Mouse (Mus musculus): Measurements from ENCODE around the gene Cbl.
A peak's percentile ranks its signal among the peaks of the same experiment; 100 is the strongest.

Gene Cbl

DNA sequence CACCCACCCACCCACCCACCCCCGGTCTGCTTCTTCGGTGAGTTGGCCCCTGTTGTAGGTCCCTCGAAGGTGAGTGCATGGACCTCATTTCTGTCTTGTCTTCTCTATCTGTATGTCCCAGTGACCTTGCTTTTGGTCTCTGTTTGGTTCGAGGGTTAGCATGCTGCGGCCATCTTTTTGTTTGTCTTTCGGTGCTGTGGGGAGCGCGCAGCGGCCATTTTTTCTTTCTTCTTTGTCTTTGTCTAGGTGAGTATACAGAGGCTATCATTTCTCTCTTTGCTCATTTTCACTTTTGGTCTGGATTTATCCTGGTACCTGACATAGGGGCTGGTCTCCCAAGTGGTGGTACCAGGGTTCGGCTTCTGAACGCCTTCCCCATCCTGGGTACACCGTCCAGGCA, 55.0 kb downstream of the Cbl start:
- DNase-seq: no peak

DNA sequence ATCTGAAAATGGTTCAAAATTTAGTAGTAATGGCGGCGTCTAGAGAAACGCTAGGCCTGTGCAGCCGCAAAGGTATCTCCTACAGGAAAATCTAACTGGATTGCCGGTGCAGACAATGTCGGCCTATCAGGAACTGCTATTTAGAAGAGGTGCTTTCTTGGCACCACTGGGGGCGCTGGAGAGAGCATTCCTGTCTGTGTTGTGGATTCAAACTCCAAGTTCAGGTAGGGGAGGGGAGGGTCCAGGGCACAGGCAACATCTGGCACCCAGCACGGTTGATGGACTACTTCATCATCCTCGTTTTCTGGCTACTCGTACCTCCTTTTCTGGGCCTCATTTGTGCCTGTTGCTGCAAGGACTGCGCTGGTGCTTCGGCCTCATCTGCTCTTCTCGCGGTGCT, 55.5 kb downstream of the Cbl start:
- DNase-seq: no peak

DNA sequence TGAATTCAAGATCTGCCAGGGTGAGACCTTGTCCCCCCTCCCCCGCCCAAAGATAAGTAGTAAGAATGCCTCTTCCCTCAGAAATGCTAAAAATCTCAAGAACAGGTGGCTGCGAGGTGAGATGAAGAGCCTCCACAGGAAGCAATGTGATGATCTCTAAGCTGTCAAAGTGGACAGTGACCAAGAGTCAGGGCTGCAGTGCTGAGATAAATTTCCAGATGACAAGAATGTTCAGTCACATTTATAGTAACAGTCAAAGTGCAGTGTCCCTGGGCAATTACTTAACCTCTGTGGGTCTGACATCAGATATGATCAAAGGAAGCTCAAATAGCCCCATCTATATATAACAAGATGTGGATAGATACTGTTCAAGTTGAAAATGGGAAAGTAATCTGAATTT, 56.4 kb downstream of the Cbl start:
- DNase-seq: no peak

DNA sequence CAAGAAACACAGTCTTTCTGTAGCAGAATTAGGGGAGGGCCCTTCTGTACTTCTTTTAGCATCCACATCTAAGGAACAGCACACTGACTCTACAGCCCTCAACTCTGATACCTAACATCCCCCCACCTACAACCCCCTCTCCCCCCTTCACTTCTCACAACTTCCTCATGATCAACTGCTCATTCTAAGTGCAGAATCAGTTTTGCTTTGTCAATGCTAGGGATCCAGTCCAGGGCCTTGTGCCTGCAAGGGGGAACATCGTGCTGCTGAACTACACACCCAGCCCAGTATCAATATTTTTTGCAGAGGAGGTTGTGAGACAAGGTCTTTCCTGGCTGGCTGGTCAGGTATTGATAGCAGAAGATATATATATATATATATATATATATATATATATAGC, 57.9 kb downstream of the Cbl start:
- DNase-seq: no peak

DNA sequence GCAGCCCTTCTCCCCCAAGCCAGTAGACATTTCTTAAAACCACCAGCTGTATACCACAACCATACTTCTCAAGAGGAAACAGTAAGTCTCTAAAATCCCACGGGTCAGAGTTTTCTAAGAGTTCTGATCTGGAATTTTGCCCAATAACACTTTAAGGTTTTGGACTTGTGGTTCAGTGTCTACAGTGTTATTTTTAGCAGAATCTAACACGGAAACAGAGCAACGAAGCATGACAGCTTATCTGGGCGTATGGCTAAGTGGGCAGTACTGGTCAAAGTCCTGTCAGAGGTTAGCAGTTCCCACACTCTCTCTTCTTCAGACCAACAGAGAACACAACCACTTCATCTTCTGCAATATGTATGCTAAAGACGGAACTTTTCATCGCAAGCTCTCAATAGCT, 58.3 kb downstream of the Cbl start:
- no peak for DNase-seq

DNA sequence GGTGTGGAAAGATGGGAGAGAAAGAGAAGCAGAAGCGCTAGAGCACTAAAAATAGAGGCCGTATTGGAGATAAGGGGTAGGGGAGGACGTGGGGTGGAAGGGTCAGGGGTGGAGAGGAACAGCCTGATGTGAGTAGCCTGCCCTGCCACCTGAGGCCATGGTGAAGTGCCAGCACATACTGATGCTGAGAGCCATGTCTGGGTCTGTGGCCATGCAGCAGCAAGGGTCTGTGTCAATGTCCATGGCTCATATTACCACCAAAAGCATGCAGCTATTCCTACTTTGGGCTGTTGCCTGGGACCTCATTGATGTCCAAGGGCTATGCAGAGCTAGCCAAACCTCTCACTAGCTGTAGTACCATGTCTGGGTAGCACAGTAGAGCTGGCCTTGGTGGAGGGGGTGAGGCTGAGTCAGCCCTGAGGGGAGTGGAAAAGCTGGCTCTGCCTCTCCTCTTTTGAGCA, 63.1 kb downstream of the Cbl start:
- no peak for DNase-seq

DNA sequence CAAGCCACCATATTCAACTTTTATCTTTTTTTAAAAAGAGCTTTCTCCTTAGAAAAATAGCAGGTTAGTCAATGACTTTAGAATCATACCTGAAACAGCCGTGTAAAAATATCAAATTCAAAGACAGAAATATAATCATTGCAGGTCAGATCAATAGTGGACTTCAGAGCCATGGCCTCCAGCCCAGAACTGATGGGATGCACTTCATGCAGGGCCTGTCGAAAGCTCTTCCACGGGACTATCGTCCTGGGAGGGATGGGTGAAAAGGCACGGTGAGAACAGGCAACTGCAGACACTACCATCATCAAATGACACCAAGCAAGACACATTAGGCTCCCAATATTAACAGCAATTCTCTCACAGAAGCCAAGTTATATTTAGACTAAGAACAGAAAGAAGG, 64.9 kb downstream of the Cbl start:
- no peak for DNase-seq

DNA sequence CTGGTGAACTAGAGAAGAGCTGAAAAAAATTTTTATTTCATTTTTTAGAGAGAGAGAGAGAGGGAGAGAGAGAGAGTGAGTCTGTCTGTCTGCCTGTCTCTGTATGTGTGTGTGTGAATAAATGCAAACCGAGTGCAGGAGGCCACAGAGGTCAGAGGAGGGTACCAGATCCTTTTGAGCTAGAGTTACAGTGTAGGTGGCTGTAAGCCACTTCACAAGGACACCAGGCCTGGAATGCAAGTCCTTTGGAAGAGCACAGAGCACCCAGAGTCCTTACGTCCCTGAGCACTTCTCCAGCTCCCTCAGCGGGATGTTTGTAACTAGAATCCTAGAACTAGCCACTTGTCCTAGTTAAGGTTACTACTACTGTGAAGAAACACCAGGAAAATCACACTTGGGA, 74.0 kb downstream of the Cbl start:
- no peak for DNase-seq

DNA sequence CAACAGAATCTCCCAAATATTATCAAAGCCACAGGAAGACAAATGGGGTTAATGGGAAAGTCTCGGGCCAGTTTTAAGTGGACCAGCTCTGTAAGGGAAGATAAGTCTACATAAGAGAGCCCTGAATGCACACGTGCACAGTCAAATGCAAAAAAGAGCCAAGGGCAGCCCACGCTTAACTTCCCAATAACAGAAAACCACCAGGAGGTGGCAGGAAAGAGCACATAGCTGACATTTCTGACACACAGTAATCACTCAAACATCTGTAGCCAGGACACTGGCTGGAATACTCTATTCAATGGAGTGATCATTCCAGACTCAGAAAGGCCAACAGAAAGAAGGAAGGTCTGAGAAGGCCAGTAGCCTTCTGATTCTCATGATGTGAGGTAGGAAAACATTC, 86.6 kb downstream of the Cbl start:
- peak; percentile 18 for DNase-seq

DNA sequence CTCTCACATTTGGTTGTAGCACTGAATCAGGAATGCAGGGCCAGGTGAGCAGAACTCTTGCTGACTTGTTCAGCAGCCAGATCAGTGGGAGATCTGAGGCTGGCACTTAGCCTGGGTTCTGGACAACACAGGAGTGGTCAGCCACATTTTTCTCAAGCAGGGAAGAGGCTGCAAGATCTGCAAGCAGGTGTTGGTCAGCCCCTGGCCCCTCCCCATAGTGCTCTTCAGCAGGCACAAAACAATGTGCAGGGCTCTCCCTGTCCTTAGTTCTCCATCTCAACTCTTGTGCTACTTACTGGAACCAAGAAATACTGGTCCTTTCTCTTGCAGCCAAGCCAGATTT, 89.2 kb downstream of the Cbl start:
- DNase-seq: no peak

DNA sequence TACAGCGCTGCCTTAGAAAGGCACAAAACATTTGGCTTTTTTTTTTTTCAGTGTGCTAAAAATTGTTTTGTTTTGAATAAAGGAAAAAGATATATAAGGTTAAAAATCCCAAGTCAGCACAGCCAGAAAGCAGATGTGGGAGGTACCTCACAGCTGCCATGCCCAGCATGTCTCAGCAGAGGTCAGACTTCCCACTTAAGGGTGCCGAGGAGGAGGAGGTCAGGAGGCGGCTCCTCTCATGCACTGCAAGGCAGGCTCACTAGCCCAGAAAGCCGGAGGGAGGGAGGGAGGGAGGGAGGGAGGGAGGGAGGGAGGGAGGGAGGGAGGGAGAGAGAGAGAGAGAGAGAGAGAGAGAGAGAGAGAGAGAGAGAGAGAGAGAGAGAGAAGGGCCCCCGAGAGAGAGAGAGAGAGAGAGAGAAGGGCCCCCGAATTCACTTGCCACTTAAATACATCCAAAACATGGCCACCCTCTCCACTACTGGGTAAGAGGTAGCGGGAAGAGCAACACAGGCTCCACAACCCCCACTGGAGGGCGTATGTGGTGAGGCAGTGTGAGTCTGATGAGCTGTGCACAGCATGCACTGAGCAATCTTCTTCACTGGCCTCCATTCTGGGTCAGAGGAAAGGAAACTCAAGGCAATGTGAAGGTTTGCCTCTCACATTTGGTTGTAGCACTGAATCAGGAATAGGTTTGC, 89.7 kb downstream of the Cbl start:
- DNase-seq: peak; percentile 83

DNA sequence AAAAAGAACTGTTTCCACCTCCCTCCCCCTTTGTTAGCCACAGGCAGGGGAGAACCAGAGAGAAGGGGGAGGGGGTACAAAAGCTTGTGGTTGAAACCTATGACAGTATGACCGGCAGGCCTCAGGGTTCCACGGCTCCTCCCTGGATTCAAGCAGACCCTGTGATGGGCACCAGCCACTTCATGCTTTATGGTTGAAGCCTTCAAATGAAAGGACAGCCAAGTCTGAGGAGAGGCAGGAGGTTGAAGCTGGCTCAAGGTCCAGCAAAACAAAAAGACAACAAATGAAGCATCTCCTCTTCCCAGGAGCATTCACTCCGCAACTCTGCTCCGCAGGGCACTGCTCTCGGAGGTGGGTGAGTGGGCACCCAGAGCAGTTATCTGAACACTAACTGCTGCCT, 90.4 kb downstream of the Cbl start:
- peak; percentile 38 for DNase-seq

DNA sequence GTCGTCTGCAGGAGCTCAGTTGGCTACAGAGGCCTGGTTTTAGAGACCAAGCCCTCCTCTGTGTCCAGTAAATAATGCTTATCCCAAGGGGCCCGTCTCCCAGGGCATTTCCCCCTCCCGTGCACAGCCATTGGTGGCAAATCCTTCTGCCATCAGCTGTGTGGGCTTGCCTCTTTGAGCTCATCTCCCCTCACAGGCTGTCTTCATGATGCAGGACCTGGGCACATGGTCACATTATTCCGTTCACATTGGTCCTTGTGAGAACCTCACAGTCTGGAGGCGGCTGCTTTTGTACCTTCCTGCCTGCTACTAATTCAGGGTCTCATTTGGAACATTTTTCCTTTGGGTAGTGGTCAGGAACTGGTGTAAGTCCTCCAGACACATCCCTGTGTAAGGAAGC, 91.9 kb downstream of the Cbl start:
- DNase-seq: no peak

DNA sequence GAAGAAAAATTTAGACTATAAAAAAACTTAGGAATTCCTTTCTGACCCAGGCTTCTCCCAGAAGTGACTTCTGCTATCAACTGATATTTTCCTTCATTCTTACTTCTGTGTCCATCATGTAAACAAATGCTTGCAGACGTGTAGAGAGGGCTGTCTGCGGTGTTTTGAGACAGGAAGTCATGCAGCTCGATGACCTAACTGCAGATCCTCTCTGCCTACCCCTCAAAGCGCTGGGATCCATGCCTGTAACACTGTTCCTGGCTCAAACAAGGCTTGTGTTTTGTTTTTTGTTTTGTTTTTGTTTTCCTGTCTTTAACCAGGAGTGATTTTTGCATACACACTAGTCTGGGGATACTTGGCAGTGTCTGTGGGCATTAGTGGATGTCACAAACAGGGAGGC, 96.0 kb downstream of the Cbl start:
- no peak for DNase-seq

DNA sequence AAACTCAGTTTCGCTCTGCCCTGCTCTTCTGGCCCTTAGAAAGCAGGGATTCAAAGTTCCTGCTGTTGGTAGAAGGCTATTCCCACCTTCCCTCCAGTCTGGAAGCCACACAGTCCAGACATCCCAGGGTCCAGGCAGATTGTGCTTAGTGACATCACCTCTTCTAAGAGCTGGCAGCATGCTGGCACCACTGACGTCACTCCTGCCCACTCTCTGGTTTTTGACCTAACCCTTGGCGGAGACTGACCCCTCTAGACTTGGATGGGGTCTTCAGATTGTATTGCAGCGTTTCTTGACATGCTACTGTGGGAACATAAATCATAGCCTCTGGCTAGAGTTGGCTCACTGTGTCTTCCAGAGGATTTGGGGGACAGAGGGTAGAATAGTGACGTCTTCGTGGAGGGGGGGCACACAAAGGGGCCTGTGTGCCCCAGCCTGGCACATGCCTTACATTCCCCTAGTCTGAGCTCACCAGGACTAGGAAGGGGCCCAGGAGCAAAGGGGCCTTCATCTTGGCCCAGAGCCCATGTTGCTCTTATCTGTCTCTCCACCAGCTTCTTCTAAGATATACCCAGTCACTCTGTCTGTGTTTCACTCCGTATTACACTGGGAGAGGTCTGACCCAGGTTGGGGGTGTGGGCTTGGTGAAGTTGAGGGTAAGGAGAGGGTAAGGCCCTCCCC, 98.0 kb downstream of the Cbl start:
- peak; percentile 79 for DNase-seq

DNA sequence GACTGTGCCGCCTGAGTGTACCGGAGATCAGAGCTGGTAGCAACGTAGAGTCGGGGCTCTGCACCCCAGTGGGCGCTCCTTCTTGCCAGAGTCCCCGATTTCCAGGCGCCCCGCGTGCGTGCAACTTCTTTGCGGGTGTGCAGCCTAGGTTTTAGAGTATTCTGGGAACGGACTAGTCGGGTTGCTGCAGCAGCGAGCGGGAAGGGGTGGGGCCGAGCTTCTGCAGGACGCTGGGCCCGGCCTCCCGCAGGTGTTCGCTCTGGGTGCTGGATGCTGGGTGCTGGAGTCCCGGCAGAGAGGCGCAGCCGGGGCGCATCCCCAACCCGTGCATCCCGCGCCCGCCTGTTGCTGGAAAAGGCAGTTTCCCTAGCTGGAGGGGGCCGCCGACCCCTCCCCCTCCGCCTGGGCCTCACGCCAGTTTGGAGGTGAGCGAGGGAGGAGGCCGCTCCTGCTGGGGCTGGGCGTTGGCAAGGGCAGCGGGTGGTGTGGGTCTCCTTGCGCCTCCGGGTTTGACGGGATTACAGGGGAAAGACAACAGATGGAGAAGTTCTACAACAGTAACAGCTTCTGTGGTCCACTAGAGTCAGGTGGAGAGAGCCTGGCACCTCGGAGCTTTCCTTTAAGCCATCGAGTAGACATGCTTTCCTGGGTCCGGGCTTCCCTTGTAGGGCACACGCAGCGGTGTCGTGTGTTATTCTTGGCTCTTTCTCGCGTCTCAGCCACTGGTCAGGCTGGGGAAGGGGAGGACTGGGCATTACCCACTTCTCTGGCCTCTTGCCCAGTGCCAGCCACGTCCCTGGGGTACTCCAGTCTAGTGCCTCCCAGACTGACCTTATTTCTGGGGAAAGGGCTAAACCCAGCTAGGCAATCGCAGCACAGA, 98.8 kb downstream of the Cbl start:
- DNase-seq: peak; percentile 79

DNA sequence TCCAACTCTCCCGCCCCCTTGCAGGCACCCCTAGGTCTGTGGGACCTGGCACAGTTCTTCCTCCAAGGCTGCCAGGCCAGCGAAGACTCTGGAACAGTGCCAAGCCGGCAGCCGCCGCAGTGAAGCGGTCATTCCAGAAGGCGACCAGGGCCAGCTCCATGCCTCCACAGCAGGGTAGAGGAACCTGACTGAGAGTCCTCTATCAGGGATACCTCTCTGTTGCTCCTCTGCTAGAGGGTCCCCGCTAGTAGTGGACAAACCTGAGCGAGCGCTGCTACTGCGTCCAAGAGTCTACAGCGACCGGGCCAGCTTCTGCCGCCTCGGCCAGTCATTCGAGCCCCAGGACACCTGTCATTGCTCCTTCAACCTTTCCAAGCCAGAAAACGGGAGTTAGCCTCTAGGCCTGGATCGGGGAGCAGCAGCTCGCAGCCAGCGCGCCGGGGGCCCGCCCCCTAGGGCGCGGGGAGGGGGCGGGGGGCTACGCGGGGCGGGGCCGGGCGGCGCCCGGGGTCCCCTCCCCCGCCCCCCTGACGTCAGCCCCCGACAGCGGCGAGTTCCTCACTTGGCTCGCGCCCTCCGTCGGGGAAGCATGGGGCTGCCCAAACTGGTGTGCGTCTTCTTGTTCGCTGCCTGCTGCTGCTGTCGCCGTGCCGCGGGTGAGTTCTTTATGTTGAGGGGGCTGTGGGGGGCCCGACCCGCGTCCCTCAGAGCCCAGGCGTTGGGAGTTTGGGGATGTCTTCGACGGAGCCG, 99.6 kb downstream of the Cbl start, which contains the start of gene Mcam:
TSS of gene Mcam (plus strand) at position 369 of the 750 bp plus-strand sequence.
- DNase-seq: peak; percentile 88

DNA sequence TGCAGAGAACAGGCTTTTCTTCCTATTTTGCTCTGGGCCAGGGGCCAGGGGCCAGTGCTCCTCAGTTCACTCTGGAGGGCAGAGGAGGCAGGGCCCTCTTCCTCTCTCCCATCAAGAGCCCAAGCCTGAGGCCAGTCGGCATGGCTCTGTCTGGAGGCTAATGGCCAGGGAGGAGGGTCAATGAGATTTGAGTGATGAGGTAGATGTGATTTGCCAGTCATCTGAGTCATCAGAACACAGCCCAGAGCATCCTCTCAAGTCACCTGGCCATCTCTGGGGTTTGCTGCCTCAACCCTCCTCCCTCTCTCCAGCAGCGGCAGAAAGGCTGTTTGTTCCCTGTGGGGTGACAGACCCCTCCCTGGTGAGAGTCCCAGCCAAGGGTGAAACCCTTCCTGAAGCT, 100.6 kb downstream of the Cbl start:
- DNase-seq: peak; percentile 55

DNA sequence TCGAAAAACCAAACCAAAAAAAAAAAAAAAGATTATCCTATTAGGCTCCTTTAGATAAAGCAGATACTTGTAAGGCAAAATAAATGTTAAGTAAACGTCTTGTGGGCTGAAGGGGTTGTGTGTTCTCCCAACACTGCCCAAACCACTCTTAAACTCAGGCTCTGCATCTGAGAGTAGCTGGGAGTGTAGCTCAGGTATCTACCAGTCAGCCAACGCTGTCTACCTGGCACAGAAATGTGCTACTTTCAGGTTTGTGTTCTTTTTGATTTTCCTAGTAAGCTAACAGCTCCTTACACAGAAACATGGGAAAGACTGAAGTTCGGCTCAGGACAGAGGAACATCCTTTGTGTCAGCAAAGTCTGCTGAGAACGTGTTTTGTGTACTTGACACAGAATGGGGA, 101.6 kb downstream of the Cbl start:
- DNase-seq: no peak

DNA sequence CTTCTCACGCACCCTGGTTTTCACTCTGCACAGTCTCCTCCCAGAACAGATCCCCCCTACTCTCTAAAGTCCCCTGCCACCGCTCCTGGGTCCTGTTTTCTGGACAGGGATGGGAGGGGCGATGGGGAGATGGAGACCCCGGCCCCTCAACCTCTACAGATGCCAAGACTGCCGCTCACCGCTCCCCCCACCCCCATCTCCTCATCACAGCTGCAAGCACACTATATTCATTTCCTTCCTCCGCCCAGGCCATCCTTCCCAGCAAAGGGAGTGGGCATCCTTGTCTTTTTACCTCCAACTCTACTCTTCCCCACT, 102.6 kb downstream of the Cbl start:
- DNase-seq: peak; percentile 42

DNA sequence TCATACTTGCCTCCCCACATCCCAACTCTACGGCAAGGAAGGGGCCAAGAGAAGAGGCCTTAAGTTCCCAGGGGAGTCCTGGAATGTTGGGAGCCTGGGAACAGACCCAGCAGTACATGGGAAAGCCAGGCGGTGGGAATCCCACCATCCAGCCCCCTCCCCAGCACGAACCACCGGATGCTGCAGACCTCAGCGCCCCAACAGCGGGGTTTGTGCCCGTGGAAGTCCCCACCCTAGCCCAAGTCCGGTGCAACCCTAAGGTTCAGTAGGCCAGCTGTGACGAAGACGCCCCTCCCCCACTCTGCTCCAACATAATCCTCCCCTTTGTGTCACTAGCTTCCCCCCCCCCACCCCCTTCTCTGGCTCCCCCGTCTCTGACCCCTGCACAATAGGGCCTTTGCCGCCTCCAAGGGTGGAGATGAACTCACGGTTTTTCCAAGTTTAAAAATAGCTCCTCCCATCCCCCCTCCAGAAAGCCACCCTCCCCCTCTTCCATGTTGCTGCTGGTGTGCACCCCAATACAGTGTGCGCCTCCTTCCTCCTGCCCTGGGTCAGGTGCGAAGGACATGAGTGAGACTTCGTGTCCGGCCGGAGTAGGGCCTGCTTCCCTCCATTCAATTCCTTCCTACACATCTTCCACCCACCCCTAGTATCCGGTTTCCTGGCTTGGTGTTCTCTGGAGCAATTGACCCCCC, 103.1 kb downstream of the Cbl start:
- peak; percentile 58 for DNase-seq

DNA sequence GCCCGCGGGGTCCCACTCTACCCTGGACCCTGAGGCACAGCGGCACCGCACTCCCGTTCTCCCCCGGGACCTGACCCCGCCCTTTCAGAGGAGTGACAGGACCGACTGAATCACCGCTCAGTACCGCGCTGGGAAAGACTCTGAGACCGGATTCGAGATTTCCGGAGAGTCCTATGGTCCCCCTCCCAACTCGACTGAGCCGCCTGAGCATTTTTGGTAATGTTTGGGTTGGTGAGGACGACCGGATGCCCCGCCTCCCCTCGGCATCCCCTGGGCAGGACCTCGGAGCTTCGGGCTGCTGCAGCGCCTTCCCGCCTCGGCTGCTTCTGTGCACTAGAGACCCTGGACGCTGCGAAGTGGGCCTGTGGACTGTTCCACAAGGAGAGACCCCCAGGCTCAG, 103.8 kb downstream of the Cbl start:
- DNase-seq: peak; percentile 61

DNA sequence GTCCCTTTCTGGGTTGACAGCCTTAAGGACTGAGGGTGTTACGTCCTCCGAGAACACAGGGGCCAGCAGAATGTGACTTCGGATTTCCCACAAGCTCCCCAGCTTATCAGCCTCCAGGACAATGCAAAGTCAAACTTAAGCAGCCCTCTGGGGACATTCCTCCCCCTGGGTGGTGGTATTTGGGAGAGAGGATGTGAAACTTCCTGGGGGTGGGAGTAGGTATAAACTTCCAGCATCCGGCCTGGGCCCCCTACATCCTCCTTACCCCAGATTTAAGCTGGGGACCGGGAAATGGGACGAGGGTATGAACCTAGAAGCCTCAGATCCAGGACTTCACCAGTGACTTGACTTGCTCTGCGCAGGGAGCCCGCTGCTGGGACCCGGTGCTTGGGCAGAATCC, 104.2 kb downstream of the Cbl start:
- DNase-seq: no peak
